Mouse (Mus musculus) thymus, adult 2 months (tissue): Measurements from ENCODE around the gene Rps25. TPM values are rescaled to one million over a fixed set of nuclear protein-coding genes. Genes with fewer than 3 reads are reported as not detected.
A peak's percentile ranks its signal among the peaks of the same experiment; 100 is the strongest.
"Not testable (repeated sequence)": the region's sequence is repeated elsewhere in the genome, so short reads cannot be mapped to it uniquely, and the experiment has no call there.

Source experiments
- DNase-seq: peaks from one replicate; pipeline ENCODE4 v3.0.0; 2021
- H3K27ac ChIP-seq: fragments of 200-500 bp; 2 replicates; pipeline ENCODE4 v1.5.1; 2012; ENCODE audit warnings: low read length, control low read depth; ENCODE audit not compliant: control insufficient read depth, insufficient read depth
- H3K27me3 ChIP-seq: fragments of 200-500 bp; 2 replicates; pipeline ENCODE4 v1.6.1; 2012; ENCODE audit warnings: mild to moderate bottlenecking, low read length, moderate library complexity, mixed read lengths; ENCODE audit not compliant: control insufficient read depth, insufficient read depth
- H3K36me3 ChIP-seq: fragments of 200-500 bp; 2 replicates; pipeline ENCODE4 v1.6.1; 2012; ENCODE audit warnings: mild to moderate bottlenecking, low read length, moderate library complexity; ENCODE audit not compliant: control insufficient read depth, insufficient read depth
- H3K4me1 ChIP-seq: fragments of 200-500 bp; replicated peaks from 2 replicates; pipeline ENCODE4 v1.6.1; 2012; ENCODE audit warnings: low read length; ENCODE audit not compliant: control insufficient read depth, insufficient read depth
- H3K4me3 ChIP-seq: fragments of 200-500 bp; 2 replicates; pipeline ENCODE4 v1.5.1; 2012; ENCODE audit warnings: mild to moderate bottlenecking, low read length, control low read depth, moderate library complexity; ENCODE audit not compliant: control insufficient read depth, insufficient read depth
- CTCF ChIP-seq: fragments of 200-500 bp; IDR thresholded peaks from 2 replicates; pipeline ENCODE4 v1.5.1; 2012; ENCODE audit warnings: mild to moderate bottlenecking, control low read depth, low read length, moderate library complexity, borderline replicate concordance; ENCODE audit not compliant: control insufficient read depth, poor library complexity, insufficient read depth; ENCODE audit errors: extremely low read depth
- POLR2A ChIP-seq: fragments of 200-500 bp; IDR thresholded peaks from 2 replicates; pipeline ENCODE4 v1.6.1; 2012; ENCODE audit warnings: mild to moderate bottlenecking, low read length, control low read depth, moderate library complexity; ENCODE audit not compliant: control insufficient read depth, poor library complexity, insufficient read depth; ENCODE audit errors: extremely low read depth
- WGBS: fragments of 180-500 bp; shearing (Covaris S2); methylation state at CpG from one replicate; pipeline ENCODE4 v1.1.7; 2018; 5-methylcytosine and 5-hydroxymethylcytosine counted together
- polyA plus RNA-seq: library from polyadenylated mRNA; depleted of rRNA; stranded (reverse); fragments of >200 nt; gene quantifications from 2 replicates; pipeline ENCODE4 v1.2.3, GENCODE M21; 2012; rRNA removed

Rps25 gene
- 220 and 258 TPM in 2 replicates for polyA plus RNA-seq

DNA sequence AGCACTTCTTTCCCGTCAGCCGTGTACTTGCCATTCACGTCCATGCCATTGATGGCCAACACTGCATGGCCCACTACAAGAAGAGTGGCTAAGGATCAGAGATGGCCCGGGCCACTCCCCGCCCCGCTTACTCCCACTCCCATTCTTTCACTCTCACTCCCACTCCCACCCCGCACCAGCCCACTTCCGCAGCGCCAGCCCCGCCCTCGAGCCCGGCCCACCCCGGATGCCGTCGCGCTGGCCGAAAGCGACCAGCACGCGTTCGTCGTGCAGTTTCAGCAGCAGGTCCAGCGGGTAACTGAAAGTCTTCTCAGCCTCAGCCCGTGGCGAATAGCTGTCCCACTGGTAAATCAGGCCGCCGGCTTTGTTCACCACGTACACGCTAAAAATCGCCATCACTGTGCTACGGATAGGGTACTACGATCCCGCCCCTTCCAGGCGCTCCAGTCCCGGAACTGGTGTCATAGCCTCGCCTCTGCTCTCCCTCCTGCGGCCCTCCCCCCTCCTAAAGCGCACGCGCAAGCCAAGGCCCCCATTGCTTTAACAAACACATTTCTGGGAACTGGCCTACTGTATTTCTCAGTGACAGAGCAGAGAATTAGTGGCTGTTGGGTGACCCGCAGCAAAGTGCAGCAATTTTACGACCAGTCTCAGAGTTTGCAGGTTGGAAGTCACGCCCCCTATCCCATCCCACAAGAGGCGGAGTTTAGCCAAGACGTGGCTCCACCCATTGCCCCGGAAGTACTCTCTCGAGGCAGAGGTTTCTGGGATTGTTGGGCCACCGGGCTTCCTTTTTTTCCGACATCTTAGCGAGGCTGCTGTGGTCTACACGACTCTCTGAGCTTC, at the start of gene Rps25, which contains the start of gene Trappc4:
Rps25 (plus strand) TSS at position 234 of the 846 bp plus-strand sequence.
Trappc4 (minus strand) TSS at position 695 of the 846 bp plus-strand sequence.
- Histone ChIP-seq H3K27me3 (no peaks in the 10 kb centered on the region), H3K27ac (peak within 1 kb of the TSS; percentile 76), H3K4me3 (peak within 1 kb of the TSS; percentile 91), H3K4me1 (peaks cover 6% of the 10 kb centered on the region; the same call in 1 of the 2 replicates), H3K36me3 (peaks cover 43% of the 10 kb centered on the region)
- WGBS = under 1% methylated on average over 51 of the region's 51 CpGs
- peak; percentile 92 for DNase-seq
- TF ChIP-seq CTCF (no peak), POLR2A (peak; percentile 52)

GRCm38 (mm10) chr9:44357207-44357606, 49.7 kb upstream of the Rps25 start:
- peak; percentile 47 for DNase-seq
- Histone ChIP-seq H3K27me3 (no peaks in the 10 kb centered on the region), H3K27ac (no peak overlapping the region), H3K4me3 (no peak overlapping the region), H3K36me3 (peaks cover 61% of the 10 kb centered on the region), H3K4me1 (peaks cover 3% of the 10 kb centered on the region)
- 64% methylated on average over 4 of the region's 4 CpGs for WGBS
- no peak for TF ChIP-seq POLR2A
- TF ChIP-seq CTCF = no peak

DNA sequence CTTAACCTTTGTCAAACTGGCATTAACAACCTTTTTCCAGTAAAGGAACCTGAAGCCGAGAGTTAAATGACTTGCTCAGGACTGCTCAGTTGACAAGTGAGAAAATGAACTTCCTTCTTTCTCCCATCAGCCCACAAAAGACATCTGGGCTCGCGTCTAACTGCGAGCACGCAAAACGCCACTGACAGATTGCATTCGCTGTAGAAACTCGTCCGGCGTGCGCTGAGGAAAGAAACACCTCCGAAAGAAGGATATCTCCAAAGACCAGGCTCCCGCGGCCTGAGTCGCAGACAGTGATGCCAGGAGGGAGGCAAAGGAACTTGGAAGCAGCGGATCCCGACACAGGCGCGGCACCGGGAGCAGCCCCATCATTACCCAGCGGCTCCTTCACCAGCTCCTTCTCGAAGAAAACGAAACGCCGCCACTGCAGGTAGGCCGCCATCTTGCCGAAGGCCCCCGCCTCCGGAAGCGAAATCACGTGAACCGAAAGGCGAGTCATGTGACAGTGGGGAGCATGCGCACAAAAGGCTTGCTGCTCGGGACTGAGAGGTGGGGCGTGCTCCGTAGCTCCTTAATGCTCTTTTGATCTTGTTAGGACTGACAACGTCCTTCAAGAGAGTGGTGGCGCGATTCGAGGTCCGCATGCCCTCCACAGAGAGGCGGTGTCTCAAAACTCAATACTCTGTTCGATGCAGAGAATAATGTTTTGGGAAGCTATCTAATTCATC, 45.6 kb upstream of the Rps25 start, which contains the start of gene Vps11:
Vps11 (minus strand) TSS at position 481 of the 728 bp plus-strand sequence.
- peak; percentile 57; the same call in 1 of the 2 replicates for TF ChIP-seq POLR2A
- TF ChIP-seq CTCF = no peak
- WGBS = under 1% methylated on average over 44 of the region's 44 CpGs
- peaks cover 3% of the 10 kb centered on the region for H3K4me1 ChIP-seq
- H3K27ac ChIP-seq = peak within 1 kb of the TSS; percentile 65
- H3K36me3 ChIP-seq = peaks cover 20% of the 10 kb centered on the region
- H3K27me3 ChIP-seq = no peaks in the 10 kb centered on the region
- peak within 1 kb of the TSS; percentile 95 for H3K4me3 ChIP-seq
- DNase-seq = peak; percentile 94

DNA sequence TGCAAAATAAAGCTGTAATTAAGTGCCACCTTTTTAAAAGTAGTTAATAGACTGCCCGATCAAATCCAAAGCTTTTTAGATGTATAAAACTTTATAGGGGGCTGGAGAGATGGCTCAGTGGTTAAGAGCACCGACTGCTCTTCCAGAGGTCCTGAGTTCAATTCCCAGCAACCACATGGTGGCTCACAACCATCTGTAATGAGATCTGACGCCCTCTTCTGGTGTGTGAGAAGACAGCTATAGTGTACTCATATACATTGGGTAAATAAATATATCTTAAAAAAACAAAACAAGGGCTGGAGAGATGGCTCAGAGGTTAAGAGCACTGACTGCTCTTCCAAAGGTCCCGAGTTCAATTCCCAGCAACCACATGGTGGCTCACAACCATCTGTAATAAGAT, 45.0 kb upstream of the Rps25 start:
- Histone ChIP-seq H3K36me3 (peaks cover 14% of the 10 kb centered on the region), H3K4me3 (peak overlapping the region; percentile 95), H3K27ac (peak overlapping the region; percentile 3; the same call in 1 of the 2 replicates)
- 43% methylated on average over 4 of the region's 4 CpGs for WGBS
- H3K4me1 ChIP-seq, DNase-seq, H3K27me3 ChIP-seq: not testable (repeated sequence)

GRCm38 (mm10) chr9:44364480-44364879, 42.5 kb upstream of the Rps25 start:
- Histone ChIP-seq H3K36me3 (no peaks in the 10 kb centered on the region), H3K4me3 (no peak overlapping the region), H3K4me1 (no peaks in the 10 kb centered on the region), H3K27me3 (no peaks in the 10 kb centered on the region), H3K27ac (no peak overlapping the region)
- DNase-seq = peak; percentile 21
- 71% methylated on average over 3 of the region's 3 CpGs for whole genome bisulfite sequencing
- no peak for TF ChIP-seq CTCF
- no peak for TF ChIP-seq POLR2A

DNA sequence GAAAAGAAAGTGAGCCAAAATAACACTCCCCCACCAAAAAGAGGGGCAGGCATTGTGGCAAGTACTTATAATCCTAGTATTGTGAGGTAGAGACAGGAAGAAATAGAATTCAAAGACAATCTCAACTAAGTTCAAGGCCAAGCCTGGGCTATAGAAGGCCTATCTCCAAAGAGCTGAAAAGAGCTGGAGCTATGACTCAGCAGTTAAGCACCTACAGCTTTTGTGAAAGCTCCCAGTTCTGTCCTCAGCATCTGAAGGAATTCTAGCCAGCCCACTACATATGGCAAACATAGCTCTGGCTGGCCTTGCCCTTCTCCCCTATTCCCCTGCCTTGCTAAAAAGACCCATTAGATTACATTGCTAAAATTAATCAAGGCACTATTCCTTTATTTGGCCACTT, 33.6 kb upstream of the Rps25 start:
- DNase-seq = no peak
- no peak overlapping the region for H3K27ac ChIP-seq
- H3K36me3 ChIP-seq = no peaks in the 10 kb centered on the region
- no peaks in the 10 kb centered on the region for H3K27me3 ChIP-seq
- TF ChIP-seq POLR2A (no peak), CTCF (no peak)
- H3K4me3 ChIP-seq = no peak overlapping the region
- 0 out of 2 replicates have a peak, but pooled peaks cover 2% of the 10 kb centered on the region for H3K4me1 ChIP-seq
